Mouse (Mus musculus) neural tube, embryonic 15.5 days (tissue): ENCODE results near the gene Fam213b. TPM values are rescaled to one million over a fixed set of nuclear protein-coding genes. Genes with fewer than 3 reads are reported as not detected.

Source experiments
- ATAC-seq: fragments of 200-750 bp; cut with Nextera tagmentation; 2 replicates; pipeline ENCODE4 v1.8.0; 2017; ENCODE audit warnings: mild to moderate bottlenecking, moderate TSS enrichment, moderate library complexity; ENCODE audit not compliant: low FRiP score
- H3K27ac ChIP-seq: fragments of 300-500 bp; sonication (generic); replicated peaks from 2 replicates; pipeline ENCODE4 v1.5.1; 2015; ENCODE audit warnings: mild to moderate bottlenecking, inconsistent platforms
- H3K27me3 ChIP-seq: fragments of 300-500 bp; sonication (generic); replicated peaks from 2 replicates; pipeline ENCODE4 v1.6.1; 2015; ENCODE audit warnings: inconsistent platforms
- H3K36me3 ChIP-seq: fragments of 300-500 bp; sonication (generic); 2 replicates; pipeline ENCODE4 v1.6.1; 2015; ENCODE audit warnings: inconsistent platforms
- H3K4me1 ChIP-seq: fragments of 300-500 bp; sonication (generic); 2 replicates; pipeline ENCODE4 v1.6.1; 2015; ENCODE audit warnings: inconsistent platforms
- H3K4me2 ChIP-seq: fragments of 300-500 bp; sonication (generic); 2 replicates; pipeline ENCODE4 v1.6.1; 2015; ENCODE audit warnings: inconsistent platforms, mild to moderate bottlenecking, moderate library complexity
- H3K4me3 ChIP-seq: fragments of 300-500 bp; sonication (generic); replicated peaks from 2 replicates; pipeline ENCODE4 v1.5.1; 2015; ENCODE audit warnings: mild to moderate bottlenecking, inconsistent platforms
- H3K9ac ChIP-seq: fragments of 300-500 bp; sonication (generic); replicated peaks from 2 replicates; pipeline ENCODE4 v1.6.1; 2015; ENCODE audit warnings: mild to moderate bottlenecking, inconsistent platforms
- H3K9me3 ChIP-seq: fragments of 300-500 bp; sonication (generic); replicated peaks from 2 replicates; pipeline ENCODE4 v1.6.1; 2016; ENCODE audit warnings: inconsistent platforms
- WGBS: fragments of 180-500 bp; shearing (Covaris S2); methylation state at CpG from one replicate; pipeline ENCODE4 v1.1.7; 2015; ENCODE audit warnings: mixed read lengths; 5-methylcytosine and 5-hydroxymethylcytosine counted together
- polyA plus RNA-seq: library from polyadenylated mRNA; unstranded; fragments of >200 nt; fragmentation: Nextera tagmentation; extraction: Ambion mirVana; gene quantifications from 2 replicates; pipeline ENCODE4 v1.2.1, GENCODE M21; 2015

Gene Fam213b
- polyA plus RNA-seq, 1 experiment from 2014 or later: 68.2 TPM

DNA sequence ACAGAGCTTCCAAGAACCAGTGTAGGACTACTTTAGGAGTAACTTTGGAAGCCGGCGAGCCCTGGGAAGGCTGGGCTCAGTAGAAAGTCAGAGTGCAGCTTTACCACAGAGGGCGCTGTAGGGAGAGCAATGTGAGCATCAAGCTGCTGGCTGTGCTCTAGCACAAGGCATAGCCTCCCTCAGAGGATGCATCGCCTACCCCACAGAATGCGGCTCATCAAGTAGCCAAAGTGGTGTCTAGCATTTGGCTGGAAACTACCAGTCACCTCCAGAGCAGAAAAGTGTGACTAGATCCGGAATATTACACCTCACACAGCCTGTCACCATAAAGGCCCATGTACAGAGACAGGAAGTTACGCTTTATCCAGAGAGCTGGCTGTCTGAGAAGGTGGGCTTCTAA lies 36.9 kb upstream of the Fam213b start:
- H3K36me3 ChIP-seq: no peaks in the 10 kb centered on the region
- no peaks in the 10 kb centered on the region; the same call in 1 of the 2 replicates for H3K4me1 ChIP-seq
- WGBS: 83% methylated on average over 7 of the region's 7 CpGs
- ATAC-seq: no peak
- H3K27ac ChIP-seq: no peak overlapping the region
- no peak overlapping the region for H3K9ac ChIP-seq
- no peaks in the 10 kb centered on the region for H3K9me3 ChIP-seq
- H3K4me2 ChIP-seq: no peak overlapping the region
- H3K27me3 ChIP-seq: no peaks in the 10 kb centered on the region
- no peak overlapping the region for H3K4me3 ChIP-seq

GRCm38 (mm10) chr4:154934800-154935199 lies 35.9 kb upstream of the Fam213b start:
- H3K4me2 ChIP-seq: no peak overlapping the region
- H3K27ac ChIP-seq: no peak overlapping the region
- no peak overlapping the region for H3K9ac ChIP-seq
- ATAC-seq: no peak
- H3K27me3 ChIP-seq: no peaks in the 10 kb centered on the region
- 88% methylated on average over 2 of the region's 2 CpGs for WGBS
- no peak overlapping the region for H3K4me3 ChIP-seq
- H3K36me3 ChIP-seq: no peaks in the 10 kb centered on the region
- H3K4me1 ChIP-seq: no peaks in the 10 kb centered on the region; the same call in 1 of the 2 replicates
- no peaks in the 10 kb centered on the region for H3K9me3 ChIP-seq

GRCm38 (mm10) chr4:154933306-154933907 lies 34.5 kb upstream of the Fam213b start:
- no peak overlapping the region for H3K4me2 ChIP-seq
- no peak for ATAC-seq
- no peaks in the 10 kb centered on the region for H3K36me3 ChIP-seq
- no peaks in the 10 kb centered on the region; the same call in 1 of the 2 replicates for H3K4me1 ChIP-seq
- no peak overlapping the region for H3K9ac ChIP-seq
- WGBS: 66% methylated on average over 13 of the region's 13 CpGs
- H3K27me3 ChIP-seq: no peaks in the 10 kb centered on the region
- no peak overlapping the region for H3K4me3 ChIP-seq
- no peaks in the 10 kb centered on the region for H3K9me3 ChIP-seq
- H3K27ac ChIP-seq: no peak overlapping the region

DNA sequence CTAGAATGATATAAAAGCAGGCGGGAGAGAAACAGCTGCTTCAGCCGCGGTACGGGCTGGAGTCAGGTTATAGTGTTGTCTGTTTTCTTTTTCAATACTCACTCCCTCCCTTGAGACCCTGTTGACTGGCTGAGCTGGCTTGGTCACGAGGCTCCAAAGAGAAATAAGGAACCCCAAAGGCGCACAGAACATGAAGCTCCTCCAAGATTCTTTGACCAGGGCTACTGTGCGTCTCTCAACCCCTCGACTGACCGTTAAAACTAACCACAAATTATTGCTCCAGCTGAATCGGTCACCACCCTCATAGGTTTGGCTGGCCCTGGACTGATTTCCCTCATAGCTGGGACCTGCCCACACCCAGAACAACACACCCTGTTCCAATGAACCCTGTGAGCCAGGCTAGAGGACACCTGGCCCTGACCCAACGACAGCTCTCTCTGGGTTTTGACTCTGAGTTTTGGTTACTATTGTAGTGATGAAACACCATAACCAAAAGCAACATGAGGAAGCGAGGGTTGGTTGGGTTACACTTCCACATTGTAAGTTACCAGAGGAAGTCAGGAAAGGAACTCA lies 30.2 kb upstream of the Fam213b start:
- Histone ChIP-seq H3K36me3 (no peaks in the 10 kb centered on the region), H3K4me2 (no peak overlapping the region), H3K9me3 (no peaks in the 10 kb centered on the region), H3K9ac (no peak overlapping the region), H3K4me3 (no peak overlapping the region), H3K27me3 (no peaks in the 10 kb centered on the region), H3K27ac (no peak overlapping the region), H3K4me1 (no peaks in the 10 kb centered on the region)
- 76% methylated on average over 12 of the region's 12 CpGs for WGBS
- ATAC-seq: no peak

- Histone ChIP-seq H3K9ac (no peak within 1 kb of the TSS), H3K4me1 (no peaks in the 10 kb centered on the region), H3K27ac (no peak within 1 kb of the TSS), H3K27me3 (no peaks in the 10 kb centered on the region), H3K9me3 (no peaks in the 10 kb centered on the region), H3K4me2 (peak within 1 kb of the TSS; percentile 13; the same call in 1 of the 2 replicates), H3K4me3 (no peak within 1 kb of the TSS), H3K36me3 (no peaks in the 10 kb centered on the region)
- 50% methylated on average over 12 of the region's 12 CpGs for WGBS
- no peak for ATAC-seq
These were observed 29.6 kb upstream of the Fam213b start, which contains the start of gene Tnfrsf14 for GRCm38 (mm10) chr4:154928395-154929087. Tnfrsf14 (minus strand) TSS chr4:154928563.

GRCm38 (mm10) chr4:154927899-154928337 lies 29.0 kb upstream of the Fam213b start:
- no peaks in the 10 kb centered on the region for H3K4me1 ChIP-seq
- no peaks in the 10 kb centered on the region for H3K9me3 ChIP-seq
- no peaks in the 10 kb centered on the region for H3K27me3 ChIP-seq
- H3K4me3 ChIP-seq: no peak overlapping the region
- H3K4me2 ChIP-seq: peak overlapping the region; percentile 13; the same call in 1 of the 2 replicates
- WGBS: 72% methylated on average over 5 of the region's 5 CpGs
- H3K36me3 ChIP-seq: no peaks in the 10 kb centered on the region
- no peak overlapping the region for H3K27ac ChIP-seq
- no peak for ATAC-seq
- no peak overlapping the region for H3K9ac ChIP-seq

- no peak for ATAC-seq
- H3K4me1 ChIP-seq: no peaks in the 10 kb centered on the region
- H3K36me3 ChIP-seq: no peaks in the 10 kb centered on the region
- H3K9me3 ChIP-seq: no peaks in the 10 kb centered on the region
- no peak overlapping the region for H3K4me3 ChIP-seq
- no peak overlapping the region for H3K27ac ChIP-seq
- no peaks in the 10 kb centered on the region for H3K27me3 ChIP-seq
- H3K9ac ChIP-seq: no peak overlapping the region
- H3K4me2 ChIP-seq: peak overlapping the region; percentile 13; the same call in 1 of the 2 replicates
- 64% methylated on average over 9 of the region's 9 CpGs for WGBS
These were observed 28.3 kb upstream of the Fam213b start for GRCm38 (mm10) chr4:154926969-154927898.

- no peak overlapping the region for H3K4me3 ChIP-seq
- H3K27me3 ChIP-seq: no peaks in the 10 kb centered on the region
- ATAC-seq: no peak
- no peaks in the 10 kb centered on the region for H3K36me3 ChIP-seq
- no peak overlapping the region for H3K27ac ChIP-seq
- WGBS: 59% methylated on average over 4 of the region's 4 CpGs
- no peak overlapping the region for H3K9ac ChIP-seq
- H3K9me3 ChIP-seq: no peaks in the 10 kb centered on the region
- H3K4me2 ChIP-seq: no peak overlapping the region
- no peaks in the 10 kb centered on the region for H3K4me1 ChIP-seq
These were observed 26.5 kb upstream of the Fam213b start for GRCm38 (mm10) chr4:154925413-154925812.

DNA sequence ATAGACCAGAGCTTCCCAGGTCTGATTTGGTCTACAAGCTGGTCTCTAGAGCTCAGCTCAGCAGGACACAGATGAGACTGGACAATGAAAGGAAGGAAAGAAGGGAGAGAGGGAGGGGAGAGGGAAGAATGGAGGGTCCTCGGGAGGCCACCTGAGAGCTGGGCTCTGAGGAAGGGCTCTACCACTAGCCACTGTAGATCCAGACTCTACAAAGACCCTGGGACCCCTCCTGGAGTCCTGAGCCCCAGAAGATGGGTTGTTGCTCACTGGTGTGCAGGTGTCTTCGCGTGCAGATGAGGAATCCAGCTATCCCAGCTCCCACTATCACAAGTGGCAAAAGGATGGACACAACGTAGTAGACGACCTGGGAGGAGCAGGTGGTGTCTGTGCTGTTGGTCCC lies 24.0 kb upstream of the Fam213b start:
- Histone ChIP-seq H3K27me3 (no peaks in the 10 kb centered on the region), H3K27ac (no peak overlapping the region), H3K4me1 (no peaks in the 10 kb centered on the region), H3K36me3 (no peaks in the 10 kb centered on the region), H3K9ac (no peak overlapping the region), H3K4me2 (no peak overlapping the region), H3K4me3 (no peak overlapping the region), H3K9me3 (no peaks in the 10 kb centered on the region)
- no peak for ATAC-seq
- WGBS: 90% methylated on average over 5 of the region's 5 CpGs

- no peaks in the 10 kb centered on the region for H3K27me3 ChIP-seq
- 79% methylated on average over 4 of the region's 4 CpGs for WGBS
- no peaks in the 10 kb centered on the region for H3K9me3 ChIP-seq
- no peaks in the 10 kb centered on the region for H3K4me1 ChIP-seq
- H3K4me2 ChIP-seq: no peak overlapping the region
- no peak overlapping the region for H3K4me3 ChIP-seq
- no peak for ATAC-seq
- no peak overlapping the region for H3K27ac ChIP-seq
- H3K9ac ChIP-seq: no peak overlapping the region
- no peaks in the 10 kb centered on the region for H3K36me3 ChIP-seq
These were observed 23.4 kb upstream of the Fam213b start for GRCm38 (mm10) chr4:154922291-154922690.

DNA sequence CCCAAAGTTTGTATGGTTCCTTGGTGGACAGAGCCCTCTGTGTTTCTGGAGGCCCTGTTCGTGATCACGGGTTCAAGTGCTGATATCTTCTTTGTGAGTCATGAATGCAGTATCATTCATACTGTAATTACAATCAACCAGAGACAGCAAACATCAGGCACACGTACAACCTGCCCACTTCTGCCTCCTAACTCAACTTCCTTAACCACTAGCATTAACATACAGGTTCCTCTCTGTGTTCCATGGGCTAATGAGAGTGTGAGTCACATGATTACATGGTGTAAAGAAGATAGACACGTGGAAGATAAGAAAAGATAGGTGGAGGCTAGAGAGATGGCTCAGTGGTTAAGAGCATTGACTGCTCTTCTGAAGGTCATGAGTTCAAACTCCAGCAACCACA lies 17.7 kb upstream of the Fam213b start:
- Histone ChIP-seq H3K9ac (no peak overlapping the region), H3K36me3 (no peaks in the 10 kb centered on the region), H3K27me3 (no peaks in the 10 kb centered on the region), H3K4me3 (no peak overlapping the region), H3K27ac (no peak overlapping the region), H3K9me3 (no peaks in the 10 kb centered on the region), H3K4me1 (no peaks in the 10 kb centered on the region), H3K4me2 (no peak overlapping the region)
- WGBS: 86% methylated on average over 4 of the region's 4 CpGs
- no peak for ATAC-seq
